Mouse (Mus musculus) lung, embryonic 16.5 days (tissue): ENCODE measurements at regions not wholly inside any gene's neighbourhood (a gene's known extent, or its start where the extent isn't known, plus 50 kb on each side); places are given as distances from the start of the nearest gene placed in this dataset.

Source experiments
- ATAC-seq: fragments of 200-750 bp; cut with Nextera tagmentation; 2 replicates; pipeline ENCODE4 v1.8.0; 2017; ENCODE audit warnings: low read depth, mild to moderate bottlenecking, moderate library complexity
- H3K27ac ChIP-seq: fragments of 300-500 bp; sonication (generic); 2 replicates; pipeline ENCODE4 v1.5.1; 2014; ENCODE audit warnings: mild to moderate bottlenecking, control low read depth, low read length
- H3K27me3 ChIP-seq: fragments of 300-500 bp; sonication (generic); 2 replicates; pipeline ENCODE4 v1.6.1; 2014; ENCODE audit warnings: low read depth, low read length, mixed read lengths; ENCODE audit not compliant: control insufficient read depth, insufficient read depth
- H3K36me3 ChIP-seq: fragments of 300-500 bp; sonication (generic); 2 replicates; pipeline ENCODE4 v1.6.1; 2014; ENCODE audit warnings: low read length; ENCODE audit not compliant: control insufficient read depth, insufficient read depth
- H3K4me1 ChIP-seq: fragments of 300-500 bp; sonication (generic); replicated peaks from 2 replicates; pipeline ENCODE4 v1.6.1; 2014; ENCODE audit warnings: low read length, mixed read lengths; ENCODE audit not compliant: control insufficient read depth, insufficient read depth
- H3K4me2 ChIP-seq: fragments of 300-500 bp; sonication (generic); 2 replicates; pipeline ENCODE4 v1.6.1; 2014; ENCODE audit warnings: low read depth, low read length, control low read depth
- H3K4me3 ChIP-seq: fragments of 300-500 bp; sonication (generic); 2 replicates; pipeline ENCODE4 v1.5.1; 2014; ENCODE audit warnings: mild to moderate bottlenecking, low read length, control low read depth
- H3K9ac ChIP-seq: fragments of 300-500 bp; sonication (generic); 2 replicates; pipeline ENCODE4 v1.6.1; 2014; ENCODE audit warnings: low read length, control low read depth
- H3K9me3 ChIP-seq: fragments of 300-500 bp; sonication (generic); 2 replicates; pipeline ENCODE4 v1.6.1; 2016; ENCODE audit warnings: low read length; ENCODE audit not compliant: control insufficient read depth
- WGBS: fragments of 180-500 bp; shearing (Covaris S2); extraction: QIAGEN DNeasy Blood & Tissue Kit; methylation state at CpG from one replicate; pipeline ENCODE4 v1.1.7; 2014; 5-methylcytosine and 5-hydroxymethylcytosine counted together

DNA sequence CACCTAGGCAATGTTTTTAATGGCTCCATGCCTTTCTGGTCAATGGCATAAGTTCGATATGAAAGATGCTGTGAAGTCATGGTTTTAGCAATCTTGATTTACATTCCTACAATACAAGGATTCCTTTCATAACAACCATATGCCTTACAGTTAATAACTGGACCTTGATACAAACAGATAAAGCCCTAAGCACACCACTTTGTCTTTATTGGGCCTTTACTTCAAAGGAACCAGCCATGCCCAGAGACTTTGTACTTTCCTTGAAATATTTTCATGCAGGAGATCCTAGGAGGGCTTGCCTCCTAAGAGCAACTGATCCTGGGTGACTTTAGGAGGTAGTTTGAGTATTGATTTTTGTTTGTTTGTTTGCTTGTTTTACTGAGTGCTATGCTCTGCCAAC lies 77.1 kb upstream of the Grik1 start:
- no peaks in the 10 kb centered on the region for H3K36me3 ChIP-seq
- H3K27me3 ChIP-seq, result no peaks in the 10 kb centered on the region
- H3K4me1 ChIP-seq, result no peaks in the 10 kb centered on the region
- no peak overlapping the region for H3K4me2 ChIP-seq
- no peaks in the 10 kb centered on the region for H3K9me3 ChIP-seq
- no peak overlapping the region for H3K4me3 ChIP-seq
- no peak overlapping the region for H3K9ac ChIP-seq
- H3K27ac ChIP-seq, result no peak overlapping the region
- ATAC-seq, result no peak
- WGBS, result 73% methylated on average over 1 of the region's 1 CpGs

DNA sequence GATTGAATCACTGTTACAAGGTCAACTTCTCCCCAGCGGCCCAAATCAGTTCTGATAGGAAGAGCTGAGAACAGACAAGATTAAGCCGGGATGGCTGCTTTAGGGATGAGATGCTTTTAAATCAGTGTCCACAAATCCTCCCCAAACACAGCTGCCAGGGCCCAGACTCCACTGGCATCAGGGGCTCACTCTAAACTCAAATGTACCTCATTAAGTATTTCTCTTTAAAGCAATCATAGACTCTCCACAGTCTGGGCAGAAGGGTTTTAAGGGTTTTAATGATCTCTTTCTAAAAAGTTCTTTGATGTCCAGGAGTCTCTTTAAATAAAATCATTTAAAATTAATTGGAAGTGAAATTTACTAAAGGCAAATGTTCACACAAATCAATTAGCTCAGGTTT lies 70.0 kb upstream of the Grik1 start:
- Histone ChIP-seq H3K4me3 (no peak overlapping the region), H3K4me1 (no peaks in the 10 kb centered on the region), H3K27ac (no peak overlapping the region), H3K27me3 (no peaks in the 10 kb centered on the region), H3K4me2 (no peak overlapping the region), H3K9me3 (no peaks in the 10 kb centered on the region), H3K36me3 (no peaks in the 10 kb centered on the region), H3K9ac (no peak overlapping the region)
- 25% methylated on average over 2 of the region's 2 CpGs for WGBS
- no peak for ATAC-seq
